Mouse (Mus musculus) lung, embryonic 14.5 days (tissue): ENCODE measurements at regions not wholly inside any gene's neighbourhood (a gene's known extent, or its start where the extent isn't known, plus 50 kb on each side); places are given as distances from the start of the nearest gene placed in this dataset.

Experiments used
- ATAC-seq: fragments of 200-750 bp; cut with Nextera tagmentation; 2 replicates; pipeline ENCODE4 v1.8.0; 2017; ENCODE audit warnings: mild to moderate bottlenecking, moderate TSS enrichment, moderate library complexity; ENCODE audit not compliant: insufficient read depth
- DNase-seq: peaks from one replicate; pipeline ENCODE4 v3.0.0-alpha.2; 2015
- H3K27ac ChIP-seq: fragments of 300-500 bp; sonication (generic); 2 replicates; pipeline ENCODE4 v1.5.1; 2014; ENCODE audit warnings: low read depth, mild to moderate bottlenecking, moderate library complexity
- H3K27me3 ChIP-seq: fragments of 300-500 bp; sonication (generic); 2 replicates; pipeline ENCODE4 v1.6.1; 2014; ENCODE audit warnings: low read length, control low read depth; ENCODE audit not compliant: insufficient read depth
- H3K36me3 ChIP-seq: fragments of 300-500 bp; sonication (generic); 2 replicates; pipeline ENCODE4 v1.6.1; 2014; ENCODE audit warnings: control low read depth; ENCODE audit not compliant: insufficient read depth
- H3K4me1 ChIP-seq: fragments of 300-500 bp; sonication (generic); 2 replicates; pipeline ENCODE4 v1.6.1; 2014; ENCODE audit warnings: antibody characterized with exemption, control low read depth; ENCODE audit not compliant: insufficient read depth
- H3K4me2 ChIP-seq: fragments of 300-500 bp; sonication (generic); 2 replicates; pipeline ENCODE4 v1.6.1; 2014; ENCODE audit warnings: mild to moderate bottlenecking
- H3K4me3 ChIP-seq: fragments of 300-500 bp; sonication (generic); 2 replicates; pipeline ENCODE4 v1.5.1; 2014; ENCODE audit warnings: low read depth, low read length
- H3K9ac ChIP-seq: fragments of 300-500 bp; sonication (generic); 2 replicates; pipeline ENCODE4 v1.6.1; 2014
- H3K9me3 ChIP-seq: fragments of 300-500 bp; sonication (generic); 2 replicates; pipeline ENCODE4 v1.6.1; 2016; ENCODE audit warnings: low read depth, low read length, control low read depth
- CTCF ChIP-seq: IDR thresholded peaks from 2 replicates; pipeline ENCODE4 v1.5.1; 2016; ENCODE audit warnings: antibody characterized with exemption, low read depth
- WGBS: fragments of 180-500 bp; shearing (Covaris S2); extraction: QIAGEN DNeasy Blood & Tissue Kit; methylation state at CpG from one replicate; pipeline ENCODE4 v1.1.7; 2014; 5-methylcytosine and 5-hydroxymethylcytosine counted together

GRCm38 (mm10) chr12:68683897-68684296, 475.1 kb downstream of the Rps29 start:
- H3K9ac ChIP-seq, result no peak overlapping the region
- H3K27me3 ChIP-seq, result no peaks in the 10 kb centered on the region
- H3K4me1 ChIP-seq, result no peaks in the 10 kb centered on the region
- H3K4me2 ChIP-seq, result no peak overlapping the region
- ATAC-seq, result no peak
- H3K4me3 ChIP-seq, result no peak overlapping the region
- DNase-seq, result no peak
- H3K36me3 ChIP-seq, result no peaks in the 10 kb centered on the region
- WGBS, result 72% methylated on average over 1 of the region's 1 CpGs
- no peak overlapping the region for H3K27ac ChIP-seq
- no peaks in the 10 kb centered on the region for H3K9me3 ChIP-seq
- TF ChIP-seq CTCF, result no peak

- Histone ChIP-seq H3K4me3 (no peak overlapping the region), H3K4me2 (no peak overlapping the region), H3K36me3 (no peaks in the 10 kb centered on the region), H3K9me3 (no peaks in the 10 kb centered on the region), H3K4me1 (no peaks in the 10 kb centered on the region), H3K9ac (no peak overlapping the region), H3K27me3 (no peaks in the 10 kb centered on the region), H3K27ac (no peak overlapping the region)
- no peak for TF ChIP-seq CTCF
- 62% methylated on average over 4 of the region's 4 CpGs for WGBS
- DNase-seq (no peak), ATAC-seq (no peak)
Measured at GRCm38 (mm10) chr12:68683176-68683575, 475.8 kb downstream of the Rps29 start.

- no peak overlapping the region for H3K4me3 ChIP-seq
- no peak for ATAC-seq
- no peak overlapping the region for H3K27ac ChIP-seq
Measured at GRCm38 (mm10) chr12:68680668-68681067, 478.3 kb downstream of the Rps29 start.

GRCm38 (mm10) chr12:68676096-68676775, 482.8 kb downstream of the Rps29 start:
- Histone ChIP-seq H3K9me3 (no peaks in the 10 kb centered on the region), H3K36me3 (no peaks in the 10 kb centered on the region), H3K27ac (no peak overlapping the region), H3K27me3 (no peaks in the 10 kb centered on the region), H3K4me3 (no peak overlapping the region), H3K4me2 (no peak overlapping the region), H3K4me1 (no peaks in the 10 kb centered on the region), H3K9ac (no peak overlapping the region)
- no peak for TF ChIP-seq CTCF
- no peak for DNase-seq
- ATAC-seq, result no peak
- 79% methylated on average over 16 of the region's 16 CpGs for WGBS

More at GRCm38 (mm10) chr12:68680668-68681067, 478.3 kb downstream of the Rps29 start:
- no peaks in the 10 kb centered on the region for H3K36me3 ChIP-seq
- no peaks in the 10 kb centered on the region for H3K27me3 ChIP-seq
- no peak for DNase-seq
- H3K4me1 ChIP-seq, result no peaks in the 10 kb centered on the region
- no peak overlapping the region for H3K4me2 ChIP-seq
- 59% methylated on average over 3 of the region's 3 CpGs for WGBS
- no peak overlapping the region for H3K9ac ChIP-seq
- TF ChIP-seq CTCF, result no peak
- no peaks in the 10 kb centered on the region for H3K9me3 ChIP-seq

- 61% methylated on average over 3 of the region's 3 CpGs for WGBS
- H3K9ac ChIP-seq, result no peak overlapping the region
- no peak for TF ChIP-seq CTCF
- H3K36me3 ChIP-seq, result no peaks in the 10 kb centered on the region
- no peaks in the 10 kb centered on the region for H3K9me3 ChIP-seq
- DNase-seq (no peak), ATAC-seq (no peak)
- no peak overlapping the region for H3K4me3 ChIP-seq
- H3K4me1 ChIP-seq, result no peaks in the 10 kb centered on the region
- no peak overlapping the region for H3K27ac ChIP-seq
- no peaks in the 10 kb centered on the region for H3K27me3 ChIP-seq
- H3K4me2 ChIP-seq, result no peak overlapping the region
Measured at GRCm38 (mm10) chr12:68672011-68672410, 487.0 kb downstream of the Rps29 start.

- H3K4me1 ChIP-seq, result no peaks in the 10 kb centered on the region
- no peaks in the 10 kb centered on the region for H3K27me3 ChIP-seq
- 71% methylated on average over 1 of the region's 1 CpGs for WGBS
- H3K9me3 ChIP-seq, result no peaks in the 10 kb centered on the region
- H3K4me2 ChIP-seq, result no peak overlapping the region
- no peaks in the 10 kb centered on the region for H3K36me3 ChIP-seq
- ATAC-seq (no peak), DNase-seq (no peak)
- no peak overlapping the region for H3K27ac ChIP-seq
- no peak overlapping the region for H3K9ac ChIP-seq
- TF ChIP-seq CTCF, result no peak
- no peak overlapping the region for H3K4me3 ChIP-seq
Measured at GRCm38 (mm10) chr12:68645901-68646585, 512.9 kb downstream of the Rps29 start.

- Histone ChIP-seq H3K4me2 (no peak overlapping the region), H3K9ac (no peak overlapping the region), H3K4me1 (no peaks in the 10 kb centered on the region), H3K4me3 (no peak overlapping the region), H3K27me3 (no peaks in the 10 kb centered on the region), H3K9me3 (no peaks in the 10 kb centered on the region), H3K36me3 (no peaks in the 10 kb centered on the region), H3K27ac (no peak overlapping the region)
- TF ChIP-seq CTCF, result no peak
- 82% methylated on average over 4 of the region's 4 CpGs for WGBS
- ATAC-seq (no peak), DNase-seq (no peak)
Measured at GRCm38 (mm10) chr12:68643671-68644070, 515.3 kb downstream of the Rps29 start.
